Mouse (Mus musculus) myocyte (in vitro differentiated cells): ENCODE measurements at regions not wholly inside any gene's neighbourhood (a gene's known extent, or its start where the extent isn't known, plus 50 kb on each side); places are given as distances from the start of the nearest gene placed in this dataset.

Experiments
- E2F4 ChIP-seq: IDR thresholded peaks from one replicate; pipeline ENCODE4 v1.6.1; 2011; ENCODE audit warnings: mild to moderate bottlenecking, control low read depth, moderate library complexity; ENCODE audit not compliant: insufficient read depth
- MAX ChIP-seq: IDR thresholded peaks from one replicate; pipeline ENCODE4 v1.6.1; 2011; ENCODE audit warnings: low read depth, mild to moderate bottlenecking, control low read depth
- POLR2A ChIP-seq: IDR thresholded peaks from one replicate; pipeline ENCODE4 v1.6.1; 2011; ENCODE audit warnings: low read depth, mild to moderate bottlenecking, control low read depth, moderate library complexity; ENCODE audit not compliant: insufficient read length
- TCF12 ChIP-seq: IDR thresholded peaks from one replicate; pipeline ENCODE4 v1.6.1; 2011; ENCODE audit warnings: mild to moderate bottlenecking, control low read depth; ENCODE audit not compliant: poor library complexity, insufficient read depth, severe bottlenecking
- TCF3 ChIP-seq: IDR thresholded peaks from one replicate; pipeline ENCODE4 v1.6.1; 2011; ENCODE audit warnings: low read depth, control low read depth; ENCODE audit not compliant: insufficient read length
- USF1 ChIP-seq: IDR thresholded peaks from one replicate; pipeline ENCODE4 v1.6.1; 2011; ENCODE audit warnings: low read depth, mild to moderate bottlenecking, control low read depth, moderate library complexity

DNA sequence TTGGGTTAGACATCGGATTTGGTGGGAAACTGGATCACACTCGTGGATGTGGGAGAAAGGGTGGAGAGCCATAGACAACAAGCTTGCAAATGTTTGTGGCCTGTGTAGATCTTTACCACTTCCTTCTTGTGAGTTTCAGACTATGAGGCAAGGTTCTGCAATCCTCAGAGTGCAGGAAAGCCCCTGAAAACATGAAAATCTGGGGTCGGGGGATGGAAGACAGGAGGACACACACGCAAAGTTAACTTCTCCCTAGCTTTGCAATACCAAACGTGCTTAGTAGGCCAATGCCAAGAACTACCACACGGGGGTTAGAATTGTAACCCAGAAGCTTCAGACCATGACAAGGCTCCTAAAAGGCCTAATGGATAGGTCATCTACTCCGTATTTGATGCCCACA is 69.4 kb upstream of the Man2a1 start:
- TF ChIP-seq MAX (no peak), USF1 (no peak), TCF3 (no peak), POLR2A (no peak), E2F4 (no peak), TCF12 (no peak)
